Mouse (Mus musculus): Measurements from ENCODE around the gene Ctsd.
"Not testable (repeated sequence)": the region's sequence is repeated elsewhere in the genome, so short reads cannot be mapped to it uniquely, and the experiment has no call there.

Ctsd gene

DNA sequence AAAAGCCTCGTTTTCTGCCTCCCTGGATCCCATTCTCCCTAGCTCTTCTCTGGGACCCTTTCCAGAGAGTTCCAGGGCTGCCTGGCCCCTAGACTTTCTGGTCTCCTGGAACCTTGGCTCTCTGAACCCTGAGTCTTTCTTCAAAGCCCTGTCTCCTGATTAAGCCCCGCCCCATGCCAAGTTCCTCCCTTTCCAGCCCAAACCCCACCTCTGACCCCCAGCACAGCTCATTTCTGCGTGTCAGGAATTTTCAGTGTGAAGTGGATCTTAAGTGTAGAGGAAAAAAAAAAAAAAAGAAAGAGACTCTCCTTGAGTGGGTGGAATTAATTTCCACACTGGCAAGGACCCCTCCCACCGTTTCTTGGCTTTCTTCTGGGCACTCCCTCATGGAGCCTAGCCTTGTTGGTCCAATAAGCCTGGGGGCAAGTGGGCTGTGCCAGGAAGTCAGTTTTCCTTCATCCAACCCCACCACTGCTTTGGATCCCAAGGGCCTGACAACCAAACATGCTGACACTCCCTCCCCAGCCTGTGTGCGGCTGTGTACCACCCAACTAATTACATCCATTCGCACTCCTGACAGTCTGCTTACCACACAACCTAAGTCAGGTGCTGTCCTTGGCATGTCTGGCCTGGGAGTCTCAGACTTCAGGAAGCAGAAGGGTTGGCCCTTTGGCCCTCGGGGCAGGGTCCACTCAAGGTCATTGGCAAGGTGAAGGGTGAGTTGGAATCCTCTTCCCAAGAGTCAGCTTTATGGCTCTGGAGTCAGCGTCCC is 14.0 kb downstream of the Ctsd start, which contains the start of gene Ifitm10:
TSS of gene Ifitm10 (minus strand) at position 113 of the 772 bp plus-strand sequence.
- no peak for DNase-seq

DNA sequence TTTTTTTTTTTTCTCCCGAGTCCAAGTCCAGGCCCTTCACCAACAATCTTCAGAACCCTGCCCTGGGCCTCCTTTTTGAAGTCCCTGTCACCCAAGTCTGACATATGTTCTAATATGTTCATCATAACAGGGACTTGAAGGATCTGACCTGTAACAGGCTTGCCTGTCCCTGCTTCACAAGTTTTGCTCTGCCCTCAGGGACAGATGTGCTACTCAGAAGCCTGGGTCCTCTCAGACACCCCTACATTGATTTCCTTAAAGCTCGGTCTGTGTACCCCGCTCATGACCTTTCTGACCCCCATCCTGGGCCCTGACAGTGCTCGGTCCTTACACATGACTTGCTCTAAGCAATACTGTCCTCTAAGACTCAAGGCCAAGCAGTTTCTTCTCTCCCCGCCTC is 14.8 kb downstream of the Ctsd start:
- DNase-seq: no peak

DNA sequence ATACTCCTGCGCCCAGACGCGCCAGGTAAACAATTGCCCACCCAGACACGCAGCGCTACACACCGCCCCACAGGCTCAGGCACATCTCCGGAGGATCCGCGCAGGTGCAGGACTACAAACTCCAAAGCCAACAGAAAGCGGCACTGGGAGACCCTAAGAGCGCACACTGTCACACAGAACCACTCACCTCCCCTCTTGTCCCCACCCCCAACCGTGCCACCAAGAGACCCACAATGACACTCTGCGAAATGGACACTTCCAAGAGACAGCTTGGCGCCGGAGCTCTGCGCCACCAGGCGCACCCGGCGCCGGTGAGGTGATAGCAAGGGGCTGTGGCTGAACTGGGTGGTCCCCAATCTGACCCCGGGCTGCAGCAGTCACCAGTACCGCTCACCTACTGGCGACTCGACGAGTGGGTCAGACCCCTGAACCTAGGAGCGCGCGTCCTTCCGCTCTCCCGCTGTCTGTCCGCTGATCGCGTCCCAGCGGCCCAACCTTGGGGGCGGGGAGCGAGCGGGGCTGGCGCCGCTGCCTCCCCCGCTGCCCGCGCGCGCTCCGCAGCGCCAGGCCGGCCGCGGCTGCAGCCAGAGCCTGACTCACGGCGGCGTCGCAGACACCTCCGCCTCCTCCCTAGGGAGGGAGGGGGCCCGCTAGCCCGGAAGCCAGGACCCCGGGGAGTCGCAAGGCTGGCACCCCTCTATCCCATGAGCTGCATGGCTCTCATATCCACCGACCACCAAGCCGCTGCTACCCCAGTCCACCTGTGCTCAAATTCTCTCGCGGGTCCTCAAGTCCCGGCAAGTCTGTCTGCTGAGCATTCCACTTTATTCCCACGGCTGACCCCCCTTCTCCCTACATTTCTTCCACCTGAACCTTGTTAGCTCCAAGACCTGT is 15.8 kb downstream of the Ctsd start:
- DNase-seq: peak; percentile 43 to 61

DNA sequence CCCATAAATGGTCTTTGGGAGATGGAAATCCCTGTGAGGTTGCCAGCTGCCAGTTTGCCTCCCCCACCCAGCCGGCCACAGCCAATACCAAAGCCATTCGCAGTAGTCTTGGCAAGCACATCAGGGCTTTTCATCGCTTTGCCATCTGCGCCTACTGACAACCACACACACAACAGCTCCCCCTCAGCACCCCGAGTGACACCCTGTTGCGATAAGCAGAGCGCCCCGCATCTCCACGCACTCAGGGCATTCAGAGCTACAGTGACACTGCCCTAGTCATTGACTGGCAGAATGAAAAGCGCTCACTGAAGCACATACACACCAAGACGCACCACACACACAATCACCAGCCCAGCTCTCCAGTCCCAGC is 16.5 kb downstream of the Ctsd start:
- DNase-seq: no peak

DNA sequence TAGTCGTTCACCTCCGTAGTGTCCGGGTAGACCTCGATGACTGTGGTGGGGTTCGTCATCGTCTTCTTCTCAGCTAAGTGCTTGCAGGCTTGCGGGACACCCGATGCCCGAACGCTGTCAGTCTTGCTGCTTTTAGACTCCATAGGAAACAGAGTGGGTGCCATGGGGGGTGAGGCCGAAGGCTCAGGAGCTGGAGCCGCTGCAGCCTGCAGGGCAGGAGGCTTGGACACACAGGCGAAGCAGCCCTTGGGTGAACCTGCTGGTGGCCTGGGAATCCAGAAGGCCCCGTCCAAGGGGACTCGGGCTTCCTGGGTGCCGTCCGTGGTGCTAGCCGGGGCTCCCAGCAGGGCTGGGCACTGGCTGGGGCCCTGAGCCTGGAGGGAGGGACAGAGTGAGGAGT is 16.9 kb downstream of the Ctsd start:
- no peak for DNase-seq

DNA sequence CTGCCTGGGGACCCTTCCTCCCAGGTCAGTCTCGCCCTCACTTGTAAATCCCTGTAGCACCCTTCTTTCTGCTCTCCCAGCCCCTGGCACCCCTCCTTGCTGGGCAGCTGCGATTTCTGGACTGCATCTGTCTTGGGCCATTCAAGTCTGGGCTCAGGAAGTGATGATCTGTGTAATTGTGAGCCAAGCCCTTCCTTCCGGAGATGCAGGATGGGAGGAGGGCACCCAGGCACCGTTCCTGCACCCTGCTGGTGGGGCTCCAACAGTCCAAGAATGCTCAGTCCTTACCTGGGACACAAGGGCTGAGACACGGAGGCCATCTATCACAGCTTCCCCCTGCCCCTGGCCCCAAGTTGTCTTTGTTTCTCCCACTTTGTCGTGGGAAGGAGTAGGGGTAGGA is 18.0 kb downstream of the Ctsd start:
- peak; percentile 56 to 63 for DNase-seq

DNA sequence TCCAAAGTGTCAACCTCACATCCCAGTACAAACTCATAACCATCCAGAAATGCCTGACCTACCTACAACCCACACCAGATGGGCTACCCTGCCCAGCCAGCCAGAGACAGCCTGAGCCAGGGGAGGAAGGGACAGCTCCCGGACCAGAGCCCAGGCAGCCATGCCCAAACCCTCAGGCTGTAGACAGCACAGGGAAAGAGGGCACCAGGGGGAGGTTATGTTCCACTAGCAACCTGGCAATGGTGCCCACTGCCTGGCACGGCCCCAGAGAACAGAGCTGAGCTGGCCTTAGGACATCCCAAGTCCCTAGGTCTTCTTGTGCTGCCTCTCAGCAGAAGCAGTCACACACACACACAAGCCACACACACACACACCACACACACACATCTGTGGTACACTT is 19.0 kb downstream of the Ctsd start:
- peak in 1 of 2 experiments; percentile 21 for DNase-seq

DNA sequence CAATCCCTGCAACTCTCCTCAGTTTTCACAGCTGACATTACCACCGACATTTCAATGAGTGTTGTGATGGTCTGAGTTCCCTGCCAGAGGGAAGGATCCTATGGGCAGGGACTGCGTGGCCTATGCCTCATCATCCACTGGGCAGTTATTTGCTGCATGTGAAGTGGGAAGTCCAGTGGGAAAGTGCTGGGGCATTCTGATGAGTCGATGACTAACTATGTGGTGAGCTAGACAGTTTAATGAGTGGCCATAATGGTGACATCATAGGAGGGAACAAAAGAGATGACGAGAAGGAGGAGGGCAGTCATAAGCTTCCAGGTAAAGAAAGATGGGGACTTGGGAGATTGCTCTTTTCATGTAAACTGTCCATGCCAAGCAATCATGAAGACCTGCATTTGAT is 24.7 kb downstream of the Ctsd start:
- DNase-seq: peak in 1 of 2 experiments; percentile 18

DNA sequence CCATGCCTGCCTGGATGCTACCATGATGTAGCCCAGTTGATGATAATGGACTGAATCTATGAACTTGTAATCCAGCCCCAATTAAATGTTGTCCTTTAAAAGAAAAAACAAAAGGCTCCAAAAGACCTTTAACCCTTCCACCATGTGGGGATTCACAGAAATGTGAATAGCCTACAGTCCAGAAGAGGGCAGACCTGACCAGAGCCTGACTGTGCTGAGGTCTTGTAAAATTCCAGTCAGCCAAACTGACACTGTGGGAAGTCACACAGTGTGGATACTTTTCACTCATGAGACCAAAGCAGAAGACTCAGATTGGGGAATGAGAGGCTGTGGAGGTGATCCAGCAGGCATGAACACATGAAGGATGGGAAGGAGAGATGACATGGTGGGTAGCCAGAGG is 27.1 kb downstream of the Ctsd start:
- no peak for DNase-seq

DNA sequence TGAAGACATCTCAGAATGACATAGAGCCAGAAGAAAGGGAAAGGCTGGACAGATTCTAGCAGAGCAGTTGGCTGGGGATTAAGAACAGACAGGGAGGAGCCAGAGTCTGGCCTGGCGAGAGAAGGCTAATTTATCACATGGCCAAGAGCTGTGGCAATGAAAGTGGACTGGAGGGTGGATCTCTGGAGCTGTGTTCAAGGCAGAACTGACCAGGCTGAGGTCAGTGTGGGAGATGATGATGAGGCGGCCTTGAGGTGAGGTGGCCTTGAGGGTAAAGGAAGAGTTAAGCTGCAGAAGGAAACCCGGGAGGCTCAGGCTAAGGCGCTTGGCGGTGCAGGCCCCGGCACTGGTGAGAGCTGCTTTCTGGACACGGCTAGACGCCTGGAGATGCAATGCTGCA is 28.7 kb downstream of the Ctsd start:
- DNase-seq: peak in 1 of 2 experiments; percentile 16

DNA sequence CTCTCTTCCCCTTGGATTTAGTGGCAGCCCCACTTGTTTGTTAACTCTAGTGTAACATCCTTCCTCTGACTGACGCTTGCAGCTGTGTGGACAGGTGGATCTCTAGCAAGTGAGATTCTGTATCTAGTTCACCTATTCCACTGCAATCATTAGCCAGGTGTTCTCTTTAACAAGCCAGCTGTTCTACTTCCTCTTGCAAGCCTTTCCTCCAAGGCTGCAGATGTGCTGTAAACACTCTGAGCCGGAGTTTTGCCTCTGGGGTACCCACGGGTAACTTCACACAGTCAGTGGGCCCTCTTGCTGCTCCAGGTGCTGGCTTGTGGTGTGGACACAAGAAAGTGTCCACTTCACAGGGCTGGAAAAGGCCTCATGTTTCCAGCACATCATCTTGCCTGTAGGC is 30.3 kb downstream of the Ctsd start:
- DNase-seq: no peak

DNA sequence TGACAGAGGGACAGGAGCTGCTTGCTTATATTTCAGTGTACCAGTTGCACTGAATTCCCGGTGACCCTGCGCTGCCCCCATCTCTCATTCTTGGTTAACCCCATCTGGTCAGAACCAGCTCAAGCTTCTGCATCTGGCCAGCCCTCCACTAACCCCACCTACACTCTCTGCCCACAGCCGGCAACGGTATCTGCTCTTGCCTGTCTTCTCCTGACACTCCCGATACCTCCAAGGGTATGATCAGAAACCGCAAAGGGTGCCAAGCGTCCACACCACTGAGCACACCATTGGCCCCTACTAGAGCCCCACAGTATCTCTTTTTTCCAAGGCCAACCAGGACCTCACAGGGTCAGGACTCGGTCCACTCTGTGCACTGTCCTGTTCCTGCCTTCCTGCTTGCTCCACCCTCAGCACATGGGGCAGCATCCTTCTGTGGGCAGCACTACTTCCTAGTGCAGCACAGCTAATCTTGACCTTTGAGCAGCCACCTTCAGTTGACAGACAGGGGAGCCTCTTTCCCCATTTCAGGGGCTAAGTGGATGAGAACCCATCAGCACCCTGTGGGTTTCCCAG is 33.1 kb downstream of the Ctsd start:
- no peak for DNase-seq

DNA sequence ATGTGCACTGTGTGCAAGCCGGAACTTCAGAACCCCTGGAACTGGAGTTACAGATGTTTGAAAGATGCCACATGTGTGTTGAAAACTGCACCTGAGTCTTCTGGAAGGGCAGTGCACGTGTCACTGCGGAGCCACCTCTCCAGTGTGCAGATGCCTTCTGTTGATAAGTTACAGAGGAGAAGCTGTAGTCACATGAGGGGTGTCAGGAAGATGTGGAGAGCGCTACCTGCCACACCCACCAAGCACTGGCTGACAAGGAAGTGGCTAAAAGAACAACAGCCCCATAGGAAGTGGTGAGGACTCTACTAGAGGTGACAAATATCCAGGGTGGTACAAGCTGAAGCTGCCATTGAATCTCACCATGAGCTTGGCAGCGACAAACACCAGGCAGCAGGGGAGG is 34.0 kb downstream of the Ctsd start:
- DNase-seq: no peak

DNA sequence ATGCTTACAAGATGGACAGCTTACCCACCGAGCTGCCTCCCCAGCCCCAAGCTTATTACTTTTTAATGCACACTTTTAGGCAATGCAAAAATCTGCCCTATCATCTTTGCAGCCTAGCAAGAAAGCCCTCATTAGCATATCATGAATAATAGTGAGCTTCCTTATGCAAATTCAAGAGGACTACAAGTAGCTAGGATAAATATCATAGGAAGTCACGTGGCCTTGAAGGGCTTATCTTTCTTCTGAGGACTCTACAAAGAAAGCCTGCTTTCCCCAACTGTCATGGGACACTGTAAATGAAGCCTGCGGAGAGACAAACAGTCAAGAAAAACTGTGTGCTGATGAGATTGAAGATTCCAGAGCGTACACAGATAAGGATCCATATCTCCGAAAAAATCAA is 36.3 kb downstream of the Ctsd start:
- no peak for DNase-seq

DNA sequence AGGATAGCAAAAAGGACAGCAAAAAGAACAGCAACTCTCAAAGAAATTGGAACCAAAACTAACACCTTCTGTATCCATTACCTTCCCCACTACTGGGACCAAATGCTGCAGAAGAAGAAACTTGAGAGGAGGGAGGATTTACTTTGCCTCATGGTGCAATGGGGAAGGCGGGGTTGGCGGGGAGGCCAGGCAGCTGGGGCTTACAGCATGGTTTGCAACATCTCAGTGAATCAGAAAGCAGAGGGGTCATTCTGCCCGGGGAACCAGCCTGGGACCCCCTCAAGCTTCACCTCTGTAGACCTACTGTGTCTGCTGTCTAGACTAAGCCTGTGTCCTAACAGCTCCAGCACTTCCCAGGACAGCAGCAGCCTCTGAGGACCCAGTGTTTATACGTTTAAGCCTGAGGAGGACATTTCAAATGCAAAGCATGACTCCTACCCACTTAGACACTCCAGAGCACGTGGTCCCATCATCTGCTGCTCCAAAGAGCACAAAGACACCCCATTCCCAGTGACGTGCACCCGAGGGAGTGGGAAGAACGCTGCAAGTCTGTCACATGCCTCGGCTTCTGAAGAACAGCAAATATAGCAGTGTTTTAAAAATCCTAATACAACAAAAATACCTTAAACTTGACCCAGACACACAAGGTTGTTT is 38.4 kb downstream of the Ctsd start:
- peak; percentile 49 for DNase-seq

DNA sequence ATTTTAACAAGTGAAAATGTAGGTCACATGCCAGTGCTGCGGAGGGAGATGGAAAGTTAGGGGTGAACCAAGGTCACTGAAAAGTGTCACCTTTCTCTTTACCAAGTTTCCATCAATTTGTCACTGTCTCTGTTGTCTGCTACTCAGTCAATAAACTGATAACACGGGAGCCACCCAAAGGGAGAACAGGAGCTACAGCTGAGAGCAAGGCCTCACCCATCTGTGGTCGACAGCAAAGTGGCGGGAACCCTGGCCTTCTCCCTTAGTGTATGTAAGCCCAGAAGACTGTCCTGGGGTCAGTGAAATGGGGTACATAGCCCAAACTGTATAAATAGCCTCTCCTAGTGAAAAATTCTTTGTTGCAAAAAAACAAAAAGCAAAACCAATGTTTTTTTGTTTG is 40.3 kb downstream of the Ctsd start:
- DNase-seq: no peak

DNA sequence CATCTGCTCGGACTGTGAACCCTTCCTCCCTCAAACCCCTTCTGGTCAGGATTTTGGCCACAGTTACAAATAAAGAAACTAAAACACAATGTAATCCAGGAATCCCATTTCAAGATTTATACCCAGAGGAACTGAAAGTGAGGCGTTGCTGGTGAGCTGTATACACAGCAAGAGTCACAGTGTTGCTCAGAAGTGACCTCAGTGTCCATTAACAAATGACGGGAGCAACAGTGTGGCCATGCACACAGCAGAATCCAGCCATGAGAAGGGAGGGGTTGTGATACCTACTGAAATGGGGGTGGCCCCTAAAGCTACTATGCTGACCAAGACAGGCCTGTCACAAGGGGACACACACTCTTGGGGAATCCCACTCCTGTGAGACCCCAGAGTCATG is 45.6 kb downstream of the Ctsd start:
- no peak for DNase-seq

DNA sequence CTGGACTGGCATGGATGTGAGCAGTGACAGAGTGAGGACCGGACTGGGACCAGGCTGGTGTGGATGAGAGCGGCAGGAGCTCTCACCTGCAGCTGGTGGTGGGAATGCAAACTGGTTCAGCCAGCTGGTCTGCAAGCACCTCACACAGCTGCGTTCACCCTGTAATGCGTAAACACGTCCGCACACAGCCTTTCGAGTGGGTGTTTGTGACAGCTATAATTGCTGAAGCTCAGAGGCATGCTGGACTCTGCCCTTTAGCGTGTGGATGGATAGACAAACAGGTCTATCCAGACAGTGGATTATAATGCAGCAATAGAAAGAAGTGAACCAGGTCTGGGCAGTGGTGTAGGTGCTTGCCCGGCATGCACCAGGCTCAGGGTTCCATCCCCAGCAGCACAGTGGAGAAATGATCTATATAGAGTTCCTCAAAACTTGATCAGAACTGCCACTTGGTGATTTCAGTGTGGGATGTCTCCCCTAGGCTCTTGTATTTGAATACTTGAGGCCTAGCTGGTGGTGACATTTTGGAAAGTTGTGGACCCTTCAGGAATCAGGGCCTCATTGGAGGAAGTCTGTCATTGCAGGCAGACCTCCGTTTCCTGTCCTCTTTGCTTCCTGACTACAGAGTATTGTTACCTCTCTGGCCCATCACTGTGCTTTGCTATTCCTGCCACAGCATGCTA is 46.1 kb downstream of the Ctsd start:
- DNase-seq: no peak

DNA sequence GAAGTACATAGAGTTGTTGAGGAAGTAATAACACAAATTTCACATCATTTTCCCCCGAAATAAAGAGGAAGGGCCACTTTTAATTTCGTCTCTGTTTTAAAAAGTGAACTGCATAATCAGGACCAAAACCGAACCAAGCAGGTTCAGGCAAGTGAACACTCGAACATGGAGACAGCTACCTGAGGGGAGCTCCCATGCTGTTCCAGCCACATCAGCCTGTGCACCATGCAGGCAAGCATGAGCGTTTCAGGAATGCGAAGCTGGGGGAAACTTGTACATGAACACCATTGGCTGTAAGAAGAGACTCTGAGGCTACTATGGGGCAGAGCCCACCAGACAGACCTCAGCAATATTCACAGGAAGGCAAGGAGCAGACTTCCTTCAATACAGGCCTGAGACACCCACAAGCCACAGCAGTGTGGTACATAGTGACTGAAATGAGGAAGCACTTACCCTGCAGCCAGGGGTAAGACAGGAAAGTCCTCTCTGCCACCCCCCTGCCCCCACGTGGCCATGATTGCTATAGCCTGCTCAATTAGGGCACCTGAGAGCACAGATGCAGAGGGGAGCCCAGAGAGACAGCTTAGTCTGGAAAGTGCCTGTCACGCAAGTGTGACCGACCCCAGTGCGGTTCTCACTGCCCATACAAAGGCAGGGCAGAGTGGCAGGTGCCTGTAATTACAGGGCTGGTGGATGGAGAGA is 47.4 kb downstream of the Ctsd start:
- DNase-seq: peak; percentile 43 to 65

DNA sequence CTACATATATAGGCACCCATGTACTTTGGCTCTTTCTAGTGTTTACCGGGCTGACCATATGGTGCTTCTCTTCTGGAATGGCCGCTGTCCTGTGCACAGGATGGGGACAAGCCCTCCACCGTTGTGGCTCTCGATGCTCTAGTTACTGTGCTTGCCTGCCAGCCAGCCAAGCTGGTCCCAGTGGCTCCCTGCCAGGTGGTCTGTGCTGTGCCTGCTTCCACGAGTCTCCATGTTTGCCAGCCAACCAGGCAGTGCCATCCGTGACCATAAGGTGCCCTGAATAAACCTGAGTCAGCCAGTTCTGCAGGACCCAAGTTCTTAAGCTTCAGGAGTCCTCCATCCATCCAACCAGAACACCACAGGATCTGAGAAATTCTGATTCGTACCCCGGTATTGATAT is 52.7 kb downstream of the Ctsd start:
- no peak for DNase-seq

DNA sequence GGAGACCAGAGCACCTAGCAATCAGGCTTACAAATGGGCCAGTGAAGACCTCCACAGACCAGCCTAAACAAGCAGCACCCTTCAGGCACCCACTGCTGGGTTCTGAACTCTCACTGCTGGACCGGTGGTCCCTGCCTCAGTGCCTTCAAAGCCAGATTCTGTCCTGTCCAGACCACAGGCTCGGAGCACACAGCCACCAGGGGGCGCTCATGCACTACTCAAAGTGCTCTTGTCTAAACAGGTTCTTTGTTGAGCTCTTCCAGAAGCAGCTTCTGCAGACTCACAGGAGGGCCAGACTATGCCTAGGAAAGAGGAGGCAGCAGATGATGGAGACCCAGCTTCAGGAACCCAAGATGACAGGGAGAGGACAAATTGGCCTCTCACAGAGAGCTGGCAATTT is 53.6 kb downstream of the Ctsd start:
- peak; percentile 84 to 89 for DNase-seq

DNA sequence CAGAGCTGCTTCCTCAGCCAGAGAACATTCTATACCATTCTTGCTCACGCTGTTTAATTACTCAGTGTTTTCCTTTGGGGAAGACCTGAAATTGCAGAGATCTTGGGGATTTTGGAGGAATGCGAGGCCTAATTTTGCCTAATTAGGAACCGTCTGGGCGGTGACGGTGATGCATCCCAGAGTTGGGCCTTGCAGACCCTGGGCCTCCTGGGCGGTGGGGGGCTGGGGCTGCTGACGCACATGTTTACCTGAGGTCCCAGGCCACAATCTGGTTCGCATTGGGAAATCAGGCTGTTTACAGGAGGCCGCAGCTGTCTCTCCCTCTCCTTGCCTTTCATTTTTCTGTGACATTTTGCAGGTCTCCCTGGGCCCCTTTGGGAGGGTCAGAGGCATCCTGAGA is 55.1 kb downstream of the Ctsd start:
- not testable (repeated sequence) for DNase-seq

All from lung, postnatal 4 days (tissue).